Mouse (Mus musculus): Measurements from ENCODE around the gene Gif. TPM values are rescaled to one million over a fixed set of nuclear protein-coding genes. Genes with fewer than 3 reads are reported as not detected.

Gif gene
- total and polyA plus RNA-seq, 2 experiments = not detected

DNA sequence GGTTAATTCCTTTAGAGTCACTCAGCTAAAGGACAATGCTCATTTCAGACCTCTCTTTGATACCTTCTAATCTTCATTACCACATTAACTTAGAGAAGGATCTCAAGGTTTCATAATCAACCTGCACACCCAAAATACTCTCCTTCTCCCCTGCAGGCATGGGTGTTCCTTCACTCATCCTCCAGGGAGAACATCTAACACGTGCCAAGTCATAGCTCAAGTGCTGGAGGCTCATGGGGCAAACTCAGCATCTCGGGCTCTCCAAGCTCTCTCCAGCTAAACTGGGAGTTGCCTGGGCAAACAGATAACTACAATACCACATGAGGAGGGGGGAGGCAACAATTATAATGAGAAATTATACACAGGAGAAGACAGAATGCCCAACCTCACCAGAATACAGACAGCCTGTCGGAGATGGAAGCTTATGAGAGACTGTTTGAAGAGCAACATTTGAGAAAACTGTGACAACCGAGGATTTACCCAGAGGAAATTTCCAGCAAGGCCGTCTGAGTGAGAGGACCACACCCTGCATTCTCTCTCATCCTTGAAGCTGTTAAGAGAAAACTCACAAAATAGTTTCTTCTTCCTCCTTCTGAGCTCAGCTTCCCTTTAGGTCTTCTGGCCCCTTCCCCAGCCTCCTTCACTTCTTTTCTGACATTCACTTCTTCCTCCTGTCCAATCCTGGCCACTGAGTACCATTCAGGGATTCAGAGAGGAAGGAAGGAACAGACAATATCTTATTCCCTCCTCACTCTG lies 62.8 kb downstream of the Gif start:
- no peak for TF ChIP-seq CTCF (IDR thresholded peaks at IDR 0.05; ENCODE audit: low read depth, low read length)
- no peak for TF ChIP-seq POLR2A (IDR thresholded peaks at IDR 0.05; ENCODE audit: extremely low read depth, insufficient read depth, low read length)
- Histone ChIP-seq H3K27ac (replicated peaks; ENCODE audit: insufficient read depth, low read depth, low read length) (no peak overlapping the region), H3K9ac (ENCODE audit: low read depth, low read length) (no peak overlapping the region), H3K4me1 (ENCODE audit: control insufficient read depth, insufficient read depth, low read length) (no peaks in the 10 kb centered on the region), H3K27me3 (ENCODE audit: control insufficient read depth, insufficient read depth, low read length) (no peaks in the 10 kb centered on the region), H3K79me2 (ENCODE audit: control insufficient read depth, insufficient read depth, low read length) (no peaks in the 10 kb centered on the region), H3K36me3 (ENCODE audit: control insufficient read depth, insufficient read depth, low read length) (no peaks in the 10 kb centered on the region), H3K4me3 (ENCODE audit: insufficient read depth, low read depth, low read length) (no peak overlapping the region)
- no peak for DNase-seq (ENCODE audit: extremely low read depth, low read depth, low spot score)
- WGBS = 72% methylated on average over 5 of the region's 5 CpGs

DNA sequence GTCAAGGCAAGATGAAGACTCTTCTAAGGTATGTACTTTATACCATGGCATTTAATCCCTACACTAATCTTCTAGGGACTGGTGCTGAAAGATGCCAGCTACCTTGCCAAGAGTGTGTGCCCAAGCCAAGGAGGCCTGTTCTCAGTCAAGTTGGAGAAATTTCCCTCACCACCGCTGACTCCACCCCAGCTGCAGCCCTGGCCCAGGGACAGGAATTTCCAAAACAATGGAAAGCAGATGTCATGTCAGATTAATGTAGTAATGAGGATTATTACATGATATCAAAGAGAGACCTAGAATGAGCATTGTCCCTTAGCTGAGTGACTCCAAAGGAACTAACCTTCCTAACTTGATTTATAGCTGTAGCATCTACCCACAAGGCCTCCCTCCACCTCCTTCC lies 63.5 kb downstream of the Gif start:
- Histone ChIP-seq H3K27ac (replicated peaks; ENCODE audit: insufficient read depth, low read depth, low read length) (no peak overlapping the region), H3K4me1 (ENCODE audit: control insufficient read depth, insufficient read depth, low read length) (no peaks in the 10 kb centered on the region), H3K27me3 (ENCODE audit: control insufficient read depth, insufficient read depth, low read length) (no peaks in the 10 kb centered on the region), H3K36me3 (ENCODE audit: control insufficient read depth, insufficient read depth, low read length) (no peaks in the 10 kb centered on the region), H3K4me3 (ENCODE audit: insufficient read depth, low read depth, low read length) (no peak overlapping the region), H3K79me2 (ENCODE audit: control insufficient read depth, insufficient read depth, low read length) (no peaks in the 10 kb centered on the region), H3K9ac (ENCODE audit: low read depth, low read length) (no peak overlapping the region)
- WGBS = 88% methylated on average over 1 of the region's 1 CpGs
- DNase-seq (ENCODE audit: extremely low read depth, low read depth, low spot score) = no peak
- no peak for TF ChIP-seq POLR2A (IDR thresholded peaks at IDR 0.05; ENCODE audit: extremely low read depth, insufficient read depth, low read length)
- TF ChIP-seq CTCF (IDR thresholded peaks at IDR 0.05; ENCODE audit: low read depth, low read length) = no peak

DNA sequence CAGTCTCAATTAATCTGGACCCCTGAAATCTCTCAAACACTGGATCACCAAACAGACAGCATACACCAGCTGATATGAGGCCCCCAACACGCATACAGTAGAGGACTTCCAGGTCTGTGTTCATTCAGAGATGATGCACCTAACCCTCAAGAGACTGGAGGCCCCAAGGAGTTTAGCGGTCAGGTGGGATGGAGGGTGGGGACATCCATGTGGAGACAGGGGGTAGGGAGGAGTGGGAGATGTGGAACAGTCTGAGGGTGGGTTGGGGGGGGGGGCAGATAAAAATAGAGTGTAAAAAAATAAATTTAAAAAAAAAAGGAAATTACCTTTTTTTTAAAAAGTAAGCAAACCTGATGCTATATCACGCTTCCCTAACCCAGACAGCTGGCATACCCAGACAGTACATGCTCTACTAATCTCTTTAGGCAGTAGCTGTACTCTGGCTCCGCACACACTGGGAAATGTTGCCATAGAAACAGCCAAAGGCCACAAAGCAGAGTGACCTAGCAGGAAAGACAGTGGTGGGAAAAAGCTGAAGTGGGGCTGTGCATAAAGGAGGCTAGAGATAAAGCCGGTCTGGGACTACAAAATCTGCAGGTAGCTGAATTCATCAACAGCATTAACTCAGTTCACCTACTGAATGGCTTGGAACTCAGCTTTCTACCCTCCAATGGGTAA lies 64.5 kb downstream of the Gif start:
- TF ChIP-seq POLR2A (IDR thresholded peaks at IDR 0.05; ENCODE audit: extremely low read depth, insufficient read depth, low read length) = no peak
- TF ChIP-seq CTCF (IDR thresholded peaks at IDR 0.05; ENCODE audit: low read depth, low read length) = no peak
- no peaks in the 10 kb centered on the region for H3K27me3 ChIP-seq (ENCODE audit: control insufficient read depth, insufficient read depth, low read length)
- no peaks in the 10 kb centered on the region for H3K4me1 ChIP-seq (ENCODE audit: control insufficient read depth, insufficient read depth, low read length)
- no peak overlapping the region for H3K9ac ChIP-seq (ENCODE audit: low read depth, low read length)
- DNase-seq (ENCODE audit: extremely low read depth, low read depth, low spot score) = no peak
- H3K79me2 ChIP-seq (ENCODE audit: control insufficient read depth, insufficient read depth, low read length) = no peaks in the 10 kb centered on the region
- no peak overlapping the region for H3K27ac ChIP-seq (replicated peaks; ENCODE audit: insufficient read depth, low read depth, low read length)
- H3K4me3 ChIP-seq (ENCODE audit: insufficient read depth, low read depth, low read length) = no peak overlapping the region
- H3K36me3 ChIP-seq (ENCODE audit: control insufficient read depth, insufficient read depth, low read length) = no peaks in the 10 kb centered on the region
- WGBS = 66% methylated on average over 5 of the region's 5 CpGs

Other genes with a start within 250 kb of the Gif start
- gene Ms4a6b, start 231.0 kb upstream of the Gif start, total RNA-seq (2014; rRNA removed) = 3.2 and 4.7 TPM in 2 replicates
- gene Ms4a6b, start 231.0 kb upstream of the Gif start, polyA plus RNA-seq (2012; rRNA removed) = 0.61 and 0.98 TPM in 2 replicates
- gene Ms4a4d, start 210.8 kb upstream of the Gif start, total RNA-seq (2014; rRNA removed) = 3.5 and 3.8 TPM in 2 replicates
- gene Ms4a4d, start 210.8 kb upstream of the Gif start, polyA plus RNA-seq (2012; rRNA removed) = 3.9 and 7.1 TPM in 2 replicates
- gene Ms4a6d, start 142.7 kb upstream of the Gif start, total RNA-seq (2014; rRNA removed) = 3.9 and 4.5 TPM in 2 replicates
- gene Ms4a6d, start 142.7 kb upstream of the Gif start, polyA plus RNA-seq (2012; rRNA removed) = 0.82 and 0.85 TPM in 2 replicates
- not detected in 2 replicates for gene Ms4a2, start 123.8 kb upstream of the Gif start, total RNA-seq (2014; rRNA removed)
- not detected in 2 replicates for gene Ms4a2, start 123.8 kb upstream of the Gif start, polyA plus RNA-seq (2012; rRNA removed)
- gene Ms4a3, start 106.7 kb upstream of the Gif start, total RNA-seq (2014; rRNA removed) = not detected in 2 replicates
- gene Ms4a3, start 106.7 kb upstream of the Gif start, polyA plus RNA-seq (2012; rRNA removed) = not detected in 2 replicates
- not detected in 2 replicates for gene Oosp2, start 87.0 kb upstream of the Gif start, total RNA-seq (2014; rRNA removed)
- gene Oosp2, start 87.0 kb upstream of the Gif start, polyA plus RNA-seq (2012; rRNA removed) = not detected in 2 replicates
- gene Oosp1, start 56.4 kb upstream of the Gif start, total RNA-seq (2014; rRNA removed) = not detected in 2 replicates
- not detected in 2 replicates for gene Oosp1, start 56.4 kb upstream of the Gif start, polyA plus RNA-seq (2012; rRNA removed)
- not detected in 2 replicates for gene Oosp3, start 50.5 kb upstream of the Gif start, total RNA-seq (2014; rRNA removed)
- not detected in 2 replicates for gene Oosp3, start 50.5 kb upstream of the Gif start, polyA plus RNA-seq (2012; rRNA removed)
- gene Mrpl16, start 22.8 kb downstream of the Gif start, total RNA-seq (2014; rRNA removed) = 28.4 and 28.8 TPM in 2 replicates
- 20.6 and 24.5 TPM in 2 replicates for gene Mrpl16, start 22.8 kb downstream of the Gif start, polyA plus RNA-seq (2012; rRNA removed)
- gene Stx3, start 71.8 kb downstream of the Gif start, total RNA-seq (2014; rRNA removed) = 1.5 and 2.0 TPM in 2 replicates
- gene Stx3, start 71.8 kb downstream of the Gif start, polyA plus RNA-seq (2012; rRNA removed) = 0.24 and 0.46 TPM in 2 replicates
- gene Olfr1417, start 91.7 kb downstream of the Gif start, total RNA-seq (2014; rRNA removed) = not detected in 2 replicates
- gene Olfr1417, start 91.7 kb downstream of the Gif start, polyA plus RNA-seq (2012; rRNA removed) = not detected in 2 replicates
- not detected in 2 replicates for gene Olfr1418, start 113.5 kb downstream of the Gif start, total RNA-seq (2014; rRNA removed)
- gene Olfr1418, start 113.5 kb downstream of the Gif start, polyA plus RNA-seq (2012; rRNA removed) = not detected in 2 replicates
- not detected in 2 replicates for gene Olfr1419, start 127.6 kb downstream of the Gif start, total RNA-seq (2014; rRNA removed)
- not detected in 2 replicates for gene Olfr1419, start 127.6 kb downstream of the Gif start, polyA plus RNA-seq (2012; rRNA removed)
- gene Olfr1420, start 139.0 kb downstream of the Gif start, total RNA-seq (2014; rRNA removed) = not detected in 2 replicates
- not detected in 2 replicates for gene Olfr1420, start 139.0 kb downstream of the Gif start, polyA plus RNA-seq (2012; rRNA removed)
- gene Patl1, start 164.8 kb downstream of the Gif start, total RNA-seq (2014; rRNA removed) = 2.8 and 4.4 TPM in 2 replicates
- 7.9 and 8.1 TPM in 2 replicates for gene Patl1, start 164.8 kb downstream of the Gif start, polyA plus RNA-seq (2012; rRNA removed)
- gene Osbp, start 218.4 kb downstream of the Gif start, total RNA-seq (2014; rRNA removed) = 22.8 and 27.9 TPM in 2 replicates
- gene Osbp, start 218.4 kb downstream of the Gif start, polyA plus RNA-seq (2012; rRNA removed) = 13.4 and 14.1 TPM in 2 replicates

Measured in liver, adult 2 months (tissue).